Mouse (Mus musculus) frontal cortex, adult (tissue): ENCODE measurements around the gene Bmt2.
A peak's percentile ranks its signal among the peaks of the same experiment; 100 is the strongest.

Experiments used
- ATAC-seq: cut with Nextera tagmentation; 2 replicates; pipeline ENCODE4 v1.9.2; 2017; ENCODE audit warnings: mild to moderate bottlenecking, moderate library complexity, mixed read lengths; ENCODE audit not compliant: low TSS enrichment

The Bmt2 gene

DNA sequence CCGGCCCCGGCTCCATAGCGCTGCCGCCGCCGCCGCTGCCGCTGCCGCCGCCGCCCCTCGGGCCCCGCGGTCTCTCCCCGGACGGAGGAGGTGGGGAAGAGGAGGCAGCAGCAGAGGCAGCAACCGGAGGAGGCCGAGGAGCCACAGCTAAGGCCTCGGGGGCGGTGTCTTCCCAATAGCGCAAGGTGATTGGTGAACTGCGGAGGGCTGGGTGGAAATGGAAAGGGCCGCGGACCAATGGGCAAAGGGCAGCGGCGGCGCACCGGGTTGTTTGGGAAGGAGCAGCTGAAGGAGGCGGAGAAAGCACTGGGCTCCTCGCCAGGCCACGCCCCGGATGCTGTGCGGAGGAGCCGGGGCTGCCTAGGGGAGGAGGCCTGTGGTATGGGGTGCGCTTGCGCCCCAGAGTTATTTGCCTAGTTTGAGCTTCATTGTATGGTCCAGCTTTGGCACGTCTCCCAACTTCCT is at the start of gene Bmt2:
Bmt2 (minus strand) TSS at position 149 of the 465 bp plus-strand sequence.
- ATAC-seq = peak; percentile 97

DNA sequence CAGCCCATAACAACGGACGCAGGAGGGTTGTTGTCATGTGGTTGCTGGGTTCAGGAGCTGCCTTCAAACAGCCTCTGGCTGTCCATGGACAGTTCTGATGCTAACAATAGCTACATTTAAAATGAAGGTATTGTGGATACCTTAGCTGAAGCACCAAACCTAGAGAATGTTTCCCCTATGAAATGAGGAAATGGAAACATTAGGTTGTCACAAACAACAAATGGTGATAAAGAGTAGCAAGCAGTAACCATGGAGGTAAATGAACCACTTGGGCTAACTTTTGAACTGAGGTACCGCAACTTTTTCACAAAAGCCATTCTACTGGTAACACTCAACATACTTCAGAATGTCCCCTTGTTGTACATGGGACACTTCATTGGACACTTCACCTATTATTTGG is 44.4 kb upstream of the Bmt2 start:
- ATAC-seq = no peak

DNA sequence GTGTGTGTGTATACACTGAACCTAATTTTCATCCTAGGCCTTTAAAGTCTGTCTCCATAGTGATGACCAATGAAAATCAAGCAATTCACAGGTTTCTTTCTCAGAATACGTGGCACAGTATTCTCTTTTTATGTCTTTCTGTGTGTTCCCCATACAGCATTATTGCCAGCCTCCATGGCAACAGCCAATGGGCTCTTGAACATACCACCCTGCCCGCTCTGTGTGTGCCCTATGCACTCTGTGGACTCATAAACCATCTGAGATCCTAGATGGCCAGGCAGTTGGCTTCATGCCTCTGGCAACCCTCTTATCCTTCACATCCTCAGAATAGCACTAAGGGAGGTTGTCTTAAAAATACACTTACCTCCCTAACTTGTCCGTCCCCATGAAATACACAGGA is 37.1 kb upstream of the Bmt2 start:
- ATAC-seq = no peak

DNA sequence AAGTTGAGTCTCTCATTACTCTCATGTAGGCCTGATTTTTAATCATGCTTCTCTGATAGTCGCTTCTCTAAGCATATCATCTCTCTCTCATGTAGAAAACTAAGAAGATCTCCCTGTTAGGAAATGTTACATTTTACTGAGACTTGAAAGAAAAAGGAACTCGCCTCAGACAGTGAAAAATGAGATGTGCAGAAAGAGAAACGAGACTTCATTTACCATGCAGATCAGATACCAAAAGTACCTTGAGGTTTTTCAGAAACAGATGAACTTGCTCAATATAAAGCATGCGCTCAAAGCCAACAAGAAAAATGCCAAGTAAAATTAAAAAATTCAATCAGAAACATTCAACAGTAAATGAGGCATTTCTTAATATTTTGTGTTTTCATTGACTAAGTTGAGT is 19.1 kb upstream of the Bmt2 start:
- no peak for ATAC-seq

DNA sequence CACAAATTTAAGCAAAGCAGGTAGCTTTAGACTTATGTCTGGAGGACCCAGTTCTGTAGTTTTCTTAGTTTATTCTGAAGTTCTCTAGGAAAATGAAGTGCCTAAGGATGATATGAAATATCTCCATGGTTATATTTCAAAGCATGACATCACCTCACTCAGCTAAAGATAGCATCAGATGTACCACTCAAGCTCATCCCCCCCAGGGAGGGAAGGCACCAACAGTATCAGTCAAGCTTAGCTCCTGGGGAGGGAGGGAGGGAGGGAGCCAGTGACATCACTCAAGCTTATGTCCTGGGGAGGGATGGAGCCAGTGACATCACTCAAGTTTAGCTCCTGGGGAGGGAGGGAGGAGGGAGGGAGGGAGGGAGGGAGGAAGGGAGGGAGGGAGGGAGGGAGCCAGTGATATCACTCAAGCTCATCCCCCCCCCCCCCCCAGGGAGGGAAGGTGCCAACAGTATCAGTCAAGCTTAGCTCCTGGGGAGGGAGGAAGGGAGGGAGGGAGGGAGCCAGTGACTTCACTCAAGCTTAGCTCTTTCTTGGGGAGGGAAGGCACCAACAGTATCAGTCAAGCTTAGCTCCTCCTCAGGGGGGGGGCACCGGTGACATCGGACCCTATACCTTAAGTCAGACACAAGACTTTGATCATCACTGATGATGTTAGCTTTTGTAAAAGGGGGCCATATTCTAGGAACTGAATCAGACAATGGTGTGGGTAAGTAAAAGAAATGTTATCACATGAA is 17.5 kb upstream of the Bmt2 start:
- no peak for ATAC-seq

- ATAC-seq = peak; percentile 93
Measured at GRCm38 (mm10) chr6:13691657-13692294, 14.0 kb upstream of the Bmt2 start.

- no peak for ATAC-seq
Measured at GRCm38 (mm10) chr6:13690398-13690797, 12.6 kb upstream of the Bmt2 start.

DNA sequence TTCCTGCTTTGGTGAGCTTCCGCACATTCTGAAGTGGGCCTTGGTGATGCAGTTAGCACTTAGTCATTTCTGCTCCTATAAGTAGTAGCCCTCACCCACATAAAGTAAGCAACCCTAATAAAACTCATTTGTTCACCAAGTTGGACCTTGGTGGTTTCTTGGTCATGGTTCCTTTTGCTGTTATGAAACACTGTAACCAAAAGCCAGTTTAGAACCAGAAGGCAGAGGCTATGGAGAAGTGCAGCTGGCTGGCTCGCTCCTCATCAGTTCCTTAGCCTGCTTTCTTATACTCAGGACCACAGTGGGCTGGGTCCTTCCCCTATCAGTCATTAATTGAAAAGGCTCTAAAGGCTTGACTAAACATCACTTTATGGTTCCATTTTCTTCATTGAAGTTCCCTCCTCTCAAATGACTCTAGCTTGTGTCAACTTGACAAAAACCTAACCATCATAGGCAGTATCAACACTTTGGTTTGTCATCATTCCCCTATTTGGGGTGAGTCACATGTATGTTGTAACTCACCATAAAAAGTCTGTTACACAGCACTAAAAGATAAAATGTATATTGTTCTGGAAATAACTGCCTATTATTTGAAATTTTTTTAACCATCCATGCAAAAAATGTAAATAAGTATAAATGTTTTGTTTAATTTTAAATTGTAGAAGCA is 6.3 kb upstream of the Bmt2 start:
- ATAC-seq = no peak

- no peak for ATAC-seq
Measured at GRCm38 (mm10) chr6:13678349-13678748, 583 bp upstream of the Bmt2 start.

GRCm38 (mm10) chr6:13677141-13677761 is 515 bp downstream of the Bmt2 start:
- peak; percentile 46 for ATAC-seq

GRCm38 (mm10) chr6:13676196-13676595 is 1.6 kb downstream of the Bmt2 start:
- ATAC-seq = no peak

GRCm38 (mm10) chr6:13674600-13675305 is 3.0 kb downstream of the Bmt2 start:
- ATAC-seq = no peak

GRCm38 (mm10) chr6:13665646-13666045 is 12.1 kb downstream of the Bmt2 start:
- ATAC-seq = no peak

DNA sequence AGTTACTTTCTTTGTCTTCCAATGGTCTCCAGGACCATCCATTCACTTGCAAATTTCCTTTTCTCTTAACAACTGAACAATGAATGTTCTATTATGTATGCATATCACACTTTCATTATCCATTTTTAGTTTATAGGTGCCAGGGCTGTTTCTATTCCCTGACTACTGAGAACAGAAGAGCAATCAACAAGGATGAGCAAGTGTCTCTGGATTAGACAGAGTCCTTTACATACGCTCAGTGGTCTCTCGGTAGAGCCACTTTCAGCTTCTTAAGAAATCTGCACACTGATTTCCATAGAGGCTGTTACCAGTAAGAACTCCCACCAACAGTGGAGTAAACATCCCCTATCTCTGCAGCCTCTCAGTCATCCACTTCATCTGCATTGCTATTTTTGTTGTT is 19.8 kb downstream of the Bmt2 start:
- ATAC-seq = peak; percentile 57; the same call in 1 of the 2 replicates

DNA sequence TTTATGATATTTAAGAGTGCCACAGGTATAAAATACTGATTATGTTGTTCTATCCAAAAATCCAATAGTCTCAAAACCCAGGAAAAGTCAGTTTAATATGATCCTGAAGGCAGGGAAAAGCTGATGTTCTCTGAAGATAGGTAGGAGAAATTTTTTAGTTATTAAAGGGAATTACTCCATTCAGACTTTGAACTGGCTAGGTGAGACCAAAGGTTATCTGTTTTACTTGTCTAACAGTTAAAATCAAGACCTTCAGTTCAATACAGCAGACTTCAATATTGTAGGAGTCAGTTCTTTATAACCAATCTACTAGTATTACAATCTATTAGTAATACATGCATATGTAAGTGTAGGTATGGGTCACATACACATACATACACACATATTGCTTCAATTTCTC is 23.7 kb downstream of the Bmt2 start:
- no peak for ATAC-seq

GRCm38 (mm10) chr6:13652284-13652683 is 25.5 kb downstream of the Bmt2 start:
- no peak for ATAC-seq

DNA sequence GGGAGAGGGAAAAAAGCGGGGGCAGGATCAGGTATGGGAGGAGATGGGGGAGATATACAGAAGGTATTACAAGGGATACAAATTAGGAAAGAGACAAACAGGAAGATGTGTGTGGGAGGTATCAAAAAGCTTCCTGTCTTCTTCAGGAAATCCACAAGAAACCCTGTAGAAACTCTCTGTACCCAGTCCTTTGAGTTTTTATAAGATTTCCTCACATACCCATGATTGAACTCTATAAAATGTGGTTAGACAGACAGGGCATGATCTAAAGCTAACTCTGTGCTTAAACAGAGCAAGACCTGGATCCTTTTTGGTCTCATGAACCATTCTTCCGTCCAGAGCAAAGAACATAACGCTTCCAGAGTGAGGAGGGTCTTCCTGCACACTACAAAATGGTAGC is 26.9 kb downstream of the Bmt2 start:
- ATAC-seq = no peak

DNA sequence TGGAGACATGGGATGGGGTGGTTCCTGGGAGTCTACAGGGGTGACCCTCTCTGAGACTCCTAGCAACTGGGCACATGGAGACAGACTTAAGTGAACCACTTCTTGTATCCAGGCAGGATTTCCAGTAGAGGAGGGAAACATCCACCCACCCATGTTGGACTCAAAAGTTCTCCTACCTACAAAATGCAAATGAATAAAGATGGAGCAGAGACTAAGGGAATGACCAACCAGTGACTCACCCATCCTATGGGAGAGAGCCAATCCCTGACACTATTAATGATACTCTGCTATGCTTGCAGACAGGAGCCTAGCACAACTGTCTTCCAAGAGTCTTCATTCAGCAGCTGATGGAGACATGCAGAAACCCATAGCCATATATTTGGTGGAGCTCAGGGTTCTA is 29.5 kb downstream of the Bmt2 start:
- ATAC-seq = peak; percentile 92

DNA sequence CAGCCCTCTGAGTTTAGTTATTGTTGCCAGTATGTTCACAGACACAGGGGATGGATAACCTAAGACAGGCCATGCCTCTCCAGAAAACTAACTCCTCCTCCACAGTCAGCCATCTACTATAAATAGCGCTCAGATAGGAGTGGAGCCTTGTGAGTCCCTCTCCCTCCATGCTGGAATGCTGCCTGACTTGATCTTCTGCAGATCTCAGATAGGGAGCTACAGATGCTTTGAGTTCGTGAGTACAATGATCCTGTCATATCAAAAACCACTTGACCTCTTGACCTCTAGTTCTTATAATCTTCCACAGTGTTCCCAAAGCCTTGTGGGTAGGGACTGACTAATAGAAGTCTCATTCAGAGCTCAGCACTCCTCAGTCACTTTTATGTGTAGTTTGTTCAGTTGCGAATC is 41.2 kb downstream of the Bmt2 start:
- no peak for ATAC-seq

DNA sequence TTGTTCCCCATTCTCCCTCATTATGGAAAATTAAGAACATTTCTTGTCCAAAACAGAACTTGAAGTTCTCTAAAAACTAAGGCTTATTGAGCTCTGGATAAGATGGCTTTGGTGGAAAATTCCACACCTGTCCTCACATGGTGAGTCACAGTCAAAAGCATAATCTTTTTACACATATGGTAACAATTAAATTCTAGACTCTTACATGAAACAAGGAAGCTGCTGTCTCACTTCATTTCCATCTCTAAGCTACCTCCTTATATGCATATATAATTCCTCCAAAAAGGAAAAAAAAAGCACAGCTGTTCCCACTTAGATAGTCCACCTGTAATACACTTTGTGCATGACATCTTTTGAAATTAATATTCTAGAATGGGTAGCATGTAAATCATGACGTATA is 45.2 kb downstream of the Bmt2 start:
- ATAC-seq = peak; percentile 90

DNA sequence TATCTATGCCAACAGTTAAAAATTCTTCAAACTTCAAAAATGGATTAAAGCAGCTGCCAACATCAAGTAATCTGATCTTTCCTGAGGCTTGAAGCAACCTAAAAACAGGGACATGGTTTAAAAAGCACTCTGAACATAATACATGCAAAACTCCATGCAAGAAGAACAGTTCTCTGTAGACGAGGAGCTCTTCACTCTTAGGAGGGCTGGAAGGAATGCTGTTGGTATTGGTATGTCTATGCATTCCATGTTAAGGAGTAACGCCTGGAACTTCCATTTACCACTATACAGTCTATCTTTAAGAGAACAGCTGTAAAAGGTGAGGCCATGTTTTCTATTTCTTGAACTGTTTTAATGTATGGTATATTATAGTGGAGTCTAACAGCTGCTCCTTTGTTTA is 47.2 kb downstream of the Bmt2 start:
- no peak for ATAC-seq

- ATAC-seq = no peak
Measured at GRCm38 (mm10) chr6:13619618-13620017, 58.1 kb downstream of the Bmt2 start.
